Comparison of ENCODE assay signal across 8 mouse cellular contexts in genomic region chr10:78255646-78256059, GRCm38 (mm10). TPM values are rescaled to one million over a fixed set of nuclear protein-coding genes. Genes with fewer than 3 reads are reported as not detected.
DNase-seq lines count a peak whose midpoint lies in the region; ATAC-seq lines count a peak whose summit lies in the region.

No protein-coding gene starts in this region.

- H3K4me1 ChIP-seq in heart, embryonic 13.5 days: peaks cover 9% of the 10 kb centered on the region; the same call in 1 of the 2 replicates
- H3K4me1 ChIP-seq in forebrain, embryonic 12.5 days: no peaks in the 10 kb centered on the region

- no peak overlapping the region for H3K4me2 ChIP-seq in heart, embryonic 13.5 days
- H3K4me2 ChIP-seq in forebrain, embryonic 12.5 days: no peak overlapping the region

- H3K36me3 ChIP-seq in heart, embryonic 13.5 days: no peaks in the 10 kb centered on the region
- H3K36me3 ChIP-seq in forebrain, embryonic 12.5 days (replicated peaks): no peaks in the 10 kb centered on the region

- H3K27ac ChIP-seq in heart, embryonic 13.5 days (replicated peaks): peak overlapping the region; percentile 41; the same call in 1 of the 2 replicates
- H3K27ac ChIP-seq in forebrain, embryonic 12.5 days: no peak overlapping the region

- no peaks in the 10 kb centered on the region for H3K9me3 ChIP-seq in heart, embryonic 13.5 days
- peaks cover 5% of the 10 kb centered on the region; the same call in 1 of the 2 replicates for H3K9me3 ChIP-seq in forebrain, embryonic 12.5 days

- no peak overlapping the region for H3K4me3 ChIP-seq in heart, embryonic 13.5 days
- no peak overlapping the region for H3K4me3 ChIP-seq in forebrain, embryonic 12.5 days (replicated peaks)

- ATAC-seq in heart, embryonic 13.5 days (ENCODE audit: extremely low read depth, insufficient number of reproducible peaks, low FRiP score, low TSS enrichment): no peak
- no peak for ATAC-seq in inflammation-experienced regulatory T-cells, adult 6 months
- ATAC-seq in forebrain, embryonic 12.5 days (ENCODE audit: low FRiP score): no peak

- 46% methylated on average over 4 of the region's 4 CpGs for WGBS in heart, embryonic 13.5 days
- 77% methylated on average over 4 of the region's 4 CpGs for WGBS in forebrain, embryonic 12.5 days

- DNase-seq in layer of hippocampus, postnatal 10 days (ENCODE audit: low spot score in 2 of 2): peak; percentile 25 to 35
- no peak for DNase-seq in layer of hippocampus, postnatal 14 days (ENCODE audit: low spot score in 2 of 2)
- peak; percentile 94 for DNase-seq in adrenal gland, adult 2 months
- DNase-seq in lung, postnatal 36 days: peak; percentile 24
- DNase-seq in neural tube, embryonic 10.5 days (ENCODE audit: extremely low spot score, low spot score): no peak

- no peaks in the 10 kb centered on the region; the same call in 1 of the 2 replicates for H3K27me3 ChIP-seq in heart, embryonic 13.5 days (replicated peaks)
- no peaks in the 10 kb centered on the region for H3K27me3 ChIP-seq in forebrain, embryonic 12.5 days

- H3K9ac ChIP-seq in heart, embryonic 13.5 days: no peak overlapping the region
- H3K9ac ChIP-seq in forebrain, embryonic 12.5 days: no peak overlapping the region

RNA-seq across cellular contexts. Expression of gene Trappc10, which starts 11.2 kb away (rescaled TPM):
- total RNA-seq in layer of hippocampus, postnatal 10 days (2021): 10 to 100 TPM; 74.0 to 78.5 TPM
- 10 to 100 TPM; 76.9 to 80.1 TPM for total RNA-seq in layer of hippocampus, postnatal 14 days (2021)
- total RNA-seq in adrenal gland, adult 2 months (2021): 10 to 100 TPM; 50.7 to 51.2 TPM
- polyA plus RNA-seq in adrenal gland, adult 2 months (2012; rRNA removed): 47.3 and 62.8 TPM in 2 replicates
- polyA plus RNA-seq in heart, embryonic 13.5 days (2015; fragmentation: Nextera tagmentation; extraction: Ambion mirVana): 10.5 and 11.1 TPM in 2 replicates
- polyA plus RNA-seq in inflammation-experienced regulatory T-cells, adult 6 months (2017; shearing (Covaris generic)): 10 to 100 TPM in 1 of 3 experiments, 1 to 10 TPM in 2; 5.0 to 10.6 (median 9.2) TPM
- polyA plus RNA-seq in forebrain, embryonic 12.5 days (2016; fragmentation: Nextera tagmentation; extraction: Ambion mirVana): 25.1 and 26.3 TPM in 2 replicates

Comparison
In these comparisons a context has a peak if more than half of its experiments do, and no peak if none do; other contexts are left out.
1. DNase-seq: peak in layer of hippocampus, postnatal 10 days (2 of 2), adrenal gland, adult 2 months (single experiment) and lung, postnatal 36 days (single experiment); none in layer of hippocampus, postnatal 14 days (0 of 2) and neural tube, embryonic 10.5 days (single experiment).